Mouse (Mus musculus) heart, embryonic 10.5 days (tissue): ENCODE data around the gene Klhdc1. TPM values are rescaled to one million over a fixed set of nuclear protein-coding genes. Genes with fewer than 3 reads are reported as not detected.

ENCODE experiments used
- DNase-seq: peaks from one replicate; pipeline ENCODE4 v3.0.0-alpha.2; 2017; ENCODE audit warnings: low spot score
- H3K27ac ChIP-seq: fragments of 300-500 bp; sonication (generic); 2 replicates; pipeline ENCODE4 v1.5.1; 2016; ENCODE audit warnings: mild to moderate bottlenecking
- H3K27me3 ChIP-seq: fragments of 300-500 bp; sonication (generic); 2 replicates; pipeline ENCODE4 v1.6.1; 2016; ENCODE audit warnings: mild to moderate bottlenecking; ENCODE audit not compliant: poor library complexity, insufficient read depth, severe bottlenecking
- H3K36me3 ChIP-seq: fragments of 300-500 bp; sonication (generic); 2 replicates; pipeline ENCODE4 v1.6.1; 2016; ENCODE audit warnings: mild to moderate bottlenecking, moderate library complexity
- H3K4me1 ChIP-seq: fragments of 300-500 bp; sonication (generic); 2 replicates; pipeline ENCODE4 v1.6.1; 2016; ENCODE audit warnings: mild to moderate bottlenecking
- H3K4me3 ChIP-seq: fragments of 300-500 bp; sonication (generic); 2 replicates; pipeline ENCODE4 v1.5.1; 2016; ENCODE audit warnings: mild to moderate bottlenecking, moderate library complexity
- H3K9me3 ChIP-seq: fragments of 300-500 bp; sonication (generic); 2 replicates; pipeline ENCODE4 v1.6.1; 2016; ENCODE audit warnings: mild to moderate bottlenecking, moderate library complexity
- WGBS: fragments of 180-500 bp; shearing (Covaris S2); methylation state at CpG from one replicate; pipeline ENCODE4 v1.1.7; 2016; 5-methylcytosine and 5-hydroxymethylcytosine counted together
- polyA plus RNA-seq: library from polyadenylated mRNA; unstranded; fragments of >200 nt; fragmentation: Nextera tagmentation; extraction: Ambion mirVana; gene quantifications from 2 replicates; pipeline ENCODE4 v1.2.1, GENCODE M21; 2016

Gene Klhdc1
- polyA plus RNA-seq, 1 experiment from 2014 or later: 3.5 TPM

DNA sequence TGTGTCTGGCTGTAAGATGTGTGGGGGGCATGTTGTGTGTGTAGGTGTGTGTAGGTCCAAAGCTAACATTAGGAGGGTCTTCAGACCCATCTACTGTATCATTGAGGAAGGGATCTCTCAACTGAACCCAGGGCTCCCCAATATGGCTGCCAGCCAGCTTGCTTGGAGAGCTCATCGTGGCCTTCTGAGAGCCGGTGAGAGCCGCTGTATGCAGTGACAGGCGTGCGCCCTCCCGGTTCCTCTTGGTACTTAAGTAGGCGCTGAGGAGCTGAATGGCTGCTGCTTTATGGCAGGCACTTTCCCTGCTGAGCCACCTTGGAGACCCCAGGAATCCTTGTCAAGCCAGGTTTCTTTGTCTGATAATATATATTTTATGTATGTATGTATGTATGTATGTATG, 65.4 kb downstream of the Klhdc1 start:
- H3K9me3 ChIP-seq: no peaks in the 10 kb centered on the region; the same call in 1 of the 2 replicates
- 93% methylated on average over 7 of the region's 7 CpGs for WGBS
- DNase-seq: no peak

DNA sequence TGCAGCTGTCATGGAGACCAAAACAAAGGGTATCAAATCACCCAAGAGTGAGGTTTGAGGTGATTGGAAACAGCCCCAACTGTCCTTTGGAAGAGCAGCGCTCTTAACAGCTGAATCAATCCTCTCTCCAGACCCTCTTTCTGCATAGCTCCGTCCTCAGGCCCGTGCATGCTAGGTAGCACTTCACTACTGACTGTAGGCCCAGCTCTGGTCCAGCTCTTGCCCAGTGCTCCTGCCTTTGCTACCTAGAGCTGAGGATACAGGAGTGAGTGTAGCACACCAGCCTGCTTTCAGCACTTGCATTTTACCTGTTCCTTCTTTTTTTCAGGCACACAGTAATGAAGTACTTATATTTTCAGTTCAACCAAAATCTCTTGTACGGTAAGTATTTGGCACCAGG, 68.7 kb downstream of the Klhdc1 start:
- Histone ChIP-seq H3K9me3 (no peaks in the 10 kb centered on the region; the same call in 1 of the 2 replicates), H3K36me3 (peaks cover 94% of the 10 kb centered on the region), H3K27ac (no peak overlapping the region), H3K4me3 (no peak overlapping the region), H3K27me3 (no peaks in the 10 kb centered on the region), H3K4me1 (no peaks in the 10 kb centered on the region)
- DNase-seq: no peak
- WGBS: 92% methylated on average over 4 of the region's 4 CpGs

More for the DNA sequence above, 65.4 kb downstream of the Klhdc1 start:
- H3K36me3 ChIP-seq: peaks cover 98% of the 10 kb centered on the region
- no peak overlapping the region for H3K4me3 ChIP-seq
- no peak overlapping the region for H3K27ac ChIP-seq
- H3K4me1 ChIP-seq: no peaks in the 10 kb centered on the region
- H3K27me3 ChIP-seq: no peaks in the 10 kb centered on the region

DNA sequence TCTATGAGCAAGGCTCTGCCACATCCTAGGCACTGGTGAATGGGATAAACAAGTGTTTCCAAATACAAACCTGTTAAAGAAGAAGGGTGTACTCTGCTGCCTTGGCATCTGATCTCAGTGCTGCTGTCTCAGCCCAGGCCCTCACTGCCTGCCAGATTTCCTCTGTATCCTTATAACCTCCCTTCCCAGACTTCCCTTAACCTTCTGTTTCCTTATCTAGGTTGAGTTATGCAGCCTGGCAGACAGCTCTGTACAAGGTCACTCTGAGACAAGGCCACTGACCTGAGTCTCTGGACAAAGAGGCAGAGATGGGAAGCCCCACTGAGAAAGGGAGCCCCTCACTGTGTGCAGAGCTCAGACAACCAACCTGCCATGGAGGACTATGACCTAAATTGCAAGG, 77.5 kb downstream of the Klhdc1 start:
- Histone ChIP-seq H3K27me3 (no peaks in the 10 kb centered on the region), H3K27ac (peak overlapping the region; percentile 62; the same call in 1 of the 2 replicates), H3K36me3 (peaks cover 80% of the 10 kb centered on the region), H3K4me1 (peaks cover 5% of the 10 kb centered on the region), H3K4me3 (no peak overlapping the region), H3K9me3 (no peaks in the 10 kb centered on the region)
- DNase-seq: no peak

DNA sequence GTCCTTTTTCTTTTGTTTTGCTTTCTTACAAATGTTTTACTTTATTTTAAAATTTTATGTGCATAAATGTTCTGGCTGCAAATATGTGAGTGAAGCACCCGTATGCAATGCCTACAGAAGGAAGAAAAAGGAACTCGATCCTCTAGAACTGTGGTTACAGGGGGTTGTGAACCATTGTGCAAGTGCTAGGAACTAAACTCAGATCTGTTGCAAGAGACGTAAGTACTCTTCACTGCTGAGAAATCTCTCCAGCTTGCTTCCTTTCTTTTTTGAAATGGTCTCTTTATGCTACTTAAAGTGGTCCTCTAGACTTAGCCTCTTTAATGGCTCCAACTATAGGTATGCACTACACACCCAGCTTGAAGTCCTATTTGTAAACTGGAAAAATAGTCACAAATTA, 90.2 kb downstream of the Klhdc1 start:
- Histone ChIP-seq H3K4me1 (no peaks in the 10 kb centered on the region), H3K36me3 (peaks cover 77% of the 10 kb centered on the region), H3K27me3 (no peaks in the 10 kb centered on the region), H3K4me3 (no peak overlapping the region), H3K27ac (no peak overlapping the region), H3K9me3 (no peaks in the 10 kb centered on the region)
- 94% methylated on average over 3 of the region's 3 CpGs for WGBS
- no peak for DNase-seq

DNA sequence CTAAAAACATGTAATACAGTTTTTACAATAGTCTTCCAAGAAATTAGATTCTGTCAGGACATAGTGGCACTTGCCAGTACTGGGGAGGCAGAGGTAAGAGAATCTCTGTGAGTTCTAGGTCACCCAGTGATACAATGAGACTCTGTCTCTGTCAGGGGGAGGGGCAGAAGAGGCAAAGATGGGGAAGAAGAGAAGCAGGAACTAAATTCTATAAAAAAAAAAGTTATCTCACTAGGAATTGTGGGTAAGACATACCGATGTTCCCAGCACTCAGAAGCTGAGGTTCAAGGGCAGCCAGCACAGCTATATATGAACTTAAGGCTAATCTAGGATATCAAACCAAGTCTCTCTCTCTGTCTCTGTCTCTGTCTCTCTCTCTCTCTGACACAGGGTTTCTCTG, 91.2 kb downstream of the Klhdc1 start:
- 86% methylated on average over 1 of the region's 1 CpGs for WGBS
- no peaks in the 10 kb centered on the region for H3K9me3 ChIP-seq
- H3K27ac ChIP-seq: no peak overlapping the region
- no peak overlapping the region for H3K4me3 ChIP-seq
- no peaks in the 10 kb centered on the region for H3K4me1 ChIP-seq
- no peak for DNase-seq
- no peaks in the 10 kb centered on the region for H3K27me3 ChIP-seq
- H3K36me3 ChIP-seq: peaks cover 77% of the 10 kb centered on the region

DNA sequence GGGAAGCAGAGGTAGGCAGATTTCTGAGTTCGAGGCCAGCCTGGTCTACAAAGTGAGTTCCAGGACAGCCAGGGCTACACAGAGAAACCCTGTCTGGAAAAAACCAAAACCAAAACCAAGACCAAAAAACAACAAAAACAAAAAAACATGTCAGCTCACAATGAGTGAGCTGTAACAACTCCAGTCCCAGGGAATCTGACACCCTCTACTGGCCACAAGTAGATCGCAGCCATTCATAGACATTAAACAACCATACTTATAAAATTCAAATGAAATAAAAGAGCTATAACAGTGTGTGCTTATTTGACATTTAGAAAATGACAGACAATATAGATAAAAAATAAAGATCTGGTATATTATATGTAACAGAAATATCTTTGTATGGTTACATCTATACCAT, 92.6 kb downstream of the Klhdc1 start:
- H3K4me3 ChIP-seq: no peak overlapping the region

More for the DNA sequence above, 92.6 kb downstream of the Klhdc1 start:
- no peak for DNase-seq
- Histone ChIP-seq H3K27ac (no peak overlapping the region), H3K27me3 (no peaks in the 10 kb centered on the region), H3K36me3 (peaks cover 82% of the 10 kb centered on the region), H3K4me1 (no peaks in the 10 kb centered on the region), H3K9me3 (no peaks in the 10 kb centered on the region)
- WGBS: 88% methylated on average over 2 of the region's 2 CpGs

Other genes with a start within 250 kb of the Klhdc1 start
- gene Rps29, start 82.0 kb upstream of the Klhdc1 start, polyA plus RNA-seq: 1,118 and 1,148 TPM in 2 replicates
- 20.0 and 24.3 TPM in 2 replicates for gene Lrr1, start 72.4 kb upstream of the Klhdc1 start, polyA plus RNA-seq
- gene Rpl36al, start 57.1 kb upstream of the Klhdc1 start, polyA plus RNA-seq: 572 and 611 TPM in 2 replicates
- 43.2 and 49.6 TPM in 2 replicates for gene Mgat2, start 57.0 kb upstream of the Klhdc1 start, polyA plus RNA-seq
- 27.3 and 35.2 TPM in 2 replicates for gene Gm49383, start 44.1 kb upstream of the Klhdc1 start, polyA plus RNA-seq
- 9.3 and 13.0 TPM in 2 replicates for gene Dnaaf2, start 42.7 kb upstream of the Klhdc1 start, polyA plus RNA-seq
- 24.3 and 29.5 TPM in 2 replicates for gene Gm49384, start 36.9 kb upstream of the Klhdc1 start, polyA plus RNA-seq
- 20.9 and 28.7 TPM in 2 replicates for gene Pole2, start 13.0 kb upstream of the Klhdc1 start, polyA plus RNA-seq
- 142 and 162 TPM in 2 replicates for gene Klhdc2, start 55.5 kb downstream of the Klhdc1 start, polyA plus RNA-seq
- gene Nemf, start 116.0 kb downstream of the Klhdc1 start, polyA plus RNA-seq: 68.1 and 78.1 TPM in 2 replicates
- 37.1 and 50.4 TPM in 2 replicates for gene Arf6, start 131.0 kb downstream of the Klhdc1 start, polyA plus RNA-seq
- gene Gm9887, start 131.3 kb downstream of the Klhdc1 start, polyA plus RNA-seq: 0.95 and 1.8 TPM in 2 replicates